Mouse (Mus musculus): Measurements from ENCODE around the gene Ntrk1. TPM values are rescaled to one million over a fixed set of nuclear protein-coding genes. Genes with fewer than 3 reads are reported as not detected.

Gene Ntrk1
- polyA plus RNA-seq, 1 experiment: 0.56 TPM

GRCm38 (mm10) chr3:87768844-87769243 is 26.1 kb downstream of the Ntrk1 start:
- peak overlapping the region; percentile 85 for H3K4me3 ChIP-seq (replicated peaks; ENCODE audit: extremely low read depth, low read depth, low read length)
- peak; percentile 84 for DNase-seq
- peaks cover 15% of the 10 kb centered on the region for H3K4me1 ChIP-seq (ENCODE audit: control insufficient read depth, insufficient read depth, low read length)
- under 1% methylated on average over 37 of the region's 37 CpGs for WGBS
- TF ChIP-seq CTCF (IDR thresholded peaks at IDR 0.05; ENCODE audit: insufficient read depth, low read length) (peak; percentile 45), POLR2A (IDR thresholded peaks at IDR 0.05; ENCODE audit: borderline replicate concordance, extremely low read depth, low read depth, low read length) (peak; percentile 83)

DNA sequence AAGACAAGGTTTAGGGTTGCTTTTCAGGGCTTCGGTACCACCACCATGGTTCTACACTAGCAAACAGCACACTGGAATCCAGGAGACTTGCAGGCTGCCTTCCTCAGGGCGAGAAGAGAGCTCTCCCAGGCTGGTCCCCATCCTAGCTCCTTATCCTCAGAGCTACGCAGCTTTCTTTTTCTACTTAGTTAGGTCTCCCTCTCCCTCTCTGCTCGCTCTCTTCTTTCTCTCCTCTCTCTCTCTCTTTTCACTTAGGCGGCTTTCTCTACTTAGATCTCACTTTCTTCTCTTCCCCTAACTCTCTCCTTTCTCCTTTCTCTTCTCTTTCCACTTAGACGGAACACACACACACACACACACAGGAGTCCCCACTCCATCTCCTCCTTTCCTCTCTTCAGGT is 26.5 kb downstream of the Ntrk1 start:
- TF ChIP-seq POLR2A (IDR thresholded peaks at IDR 0.05; ENCODE audit: borderline replicate concordance, extremely low read depth, low read depth, low read length) (no peak), CTCF (IDR thresholded peaks at IDR 0.05; ENCODE audit: insufficient read depth, low read length) (no peak)
- DNase-seq: no peak
- 13% methylated on average over 6 of the region's 6 CpGs for WGBS
- H3K4me1 ChIP-seq (ENCODE audit: control insufficient read depth, insufficient read depth, low read length): peaks cover 15% of the 10 kb centered on the region
- peak overlapping the region; percentile 85 for H3K4me3 ChIP-seq (replicated peaks; ENCODE audit: extremely low read depth, low read depth, low read length)

GRCm38 (mm10) chr3:87767764-87768163 is 27.2 kb downstream of the Ntrk1 start:
- no peak for DNase-seq
- H3K4me3 ChIP-seq (replicated peaks; ENCODE audit: extremely low read depth, low read depth, low read length): peak overlapping the region; percentile 85
- H3K4me1 ChIP-seq (ENCODE audit: control insufficient read depth, insufficient read depth, low read length): peaks cover 15% of the 10 kb centered on the region
- 41% methylated on average over 8 of the region's 8 CpGs for WGBS
- TF ChIP-seq POLR2A (IDR thresholded peaks at IDR 0.05; ENCODE audit: borderline replicate concordance, extremely low read depth, low read depth, low read length) (peak; percentile 54; the same call in 1 of the 2 replicates), CTCF (IDR thresholded peaks at IDR 0.05; ENCODE audit: insufficient read depth, low read length) (no peak)

DNA sequence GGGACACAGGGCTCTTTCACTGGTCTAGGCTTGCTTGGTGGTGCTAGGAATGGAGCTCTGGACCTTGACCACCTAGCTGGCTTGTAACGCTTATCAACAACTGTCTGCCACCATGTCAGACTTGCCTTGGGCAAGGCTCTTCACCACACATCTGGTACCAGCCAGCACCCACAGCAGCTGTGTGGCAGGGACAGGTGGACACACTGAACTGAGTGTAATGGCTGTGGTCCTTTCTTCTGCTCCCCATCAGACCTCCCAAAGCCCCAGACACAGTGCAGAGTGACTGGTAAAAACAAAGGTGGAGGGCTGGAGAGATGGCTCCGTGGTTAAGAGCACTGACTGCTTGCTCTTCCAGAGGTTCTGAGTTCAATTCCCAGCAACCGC is 28.7 kb downstream of the Ntrk1 start:
- TF ChIP-seq POLR2A (IDR thresholded peaks at IDR 0.05; ENCODE audit: borderline replicate concordance, extremely low read depth, low read depth, low read length) (no peak), CTCF (IDR thresholded peaks at IDR 0.05; ENCODE audit: insufficient read depth, low read length) (no peak)
- no peak for DNase-seq
- Histone ChIP-seq H3K4me1 (ENCODE audit: control insufficient read depth, insufficient read depth, low read length) (peaks cover 15% of the 10 kb centered on the region), H3K4me3 (replicated peaks; ENCODE audit: extremely low read depth, low read depth, low read length) (no peak overlapping the region)
- WGBS: 82% methylated on average over 3 of the region's 3 CpGs

GRCm38 (mm10) chr3:87765631-87766283 is 29.2 kb downstream of the Ntrk1 start:
- TF ChIP-seq CTCF (IDR thresholded peaks at IDR 0.05; ENCODE audit: insufficient read depth, low read length): no peak
- no peak for TF ChIP-seq POLR2A (IDR thresholded peaks at IDR 0.05; ENCODE audit: borderline replicate concordance, extremely low read depth, low read depth, low read length)
- 75% methylated on average over 5 of the region's 5 CpGs for WGBS
- H3K4me3 ChIP-seq (replicated peaks; ENCODE audit: extremely low read depth, low read depth, low read length): no peak overlapping the region

GRCm38 (mm10) chr3:87765091-87765490 is 29.9 kb downstream of the Ntrk1 start:
- WGBS: 19% methylated on average over 10 of the region's 10 CpGs
- TF ChIP-seq POLR2A (IDR thresholded peaks at IDR 0.05; ENCODE audit: borderline replicate concordance, extremely low read depth, low read depth, low read length): no peak
- no peak for TF ChIP-seq CTCF (IDR thresholded peaks at IDR 0.05; ENCODE audit: insufficient read depth, low read length)
- Histone ChIP-seq H3K4me3 (replicated peaks; ENCODE audit: extremely low read depth, low read depth, low read length) (peak overlapping the region; percentile 24), H3K4me1 (ENCODE audit: control insufficient read depth, insufficient read depth, low read length) (peaks cover 15% of the 10 kb centered on the region)
- peak; percentile 44 for DNase-seq

More at GRCm38 (mm10) chr3:87765631-87766283, 29.2 kb downstream of the Ntrk1 start:
- peaks cover 15% of the 10 kb centered on the region for H3K4me1 ChIP-seq (ENCODE audit: control insufficient read depth, insufficient read depth, low read length)
- DNase-seq: no peak

GRCm38 (mm10) chr3:87764506-87764905 is 30.5 kb downstream of the Ntrk1 start:
- TF ChIP-seq POLR2A (IDR thresholded peaks at IDR 0.05; ENCODE audit: borderline replicate concordance, extremely low read depth, low read depth, low read length) (no peak), CTCF (IDR thresholded peaks at IDR 0.05; ENCODE audit: insufficient read depth, low read length) (no peak)
- no peak for DNase-seq
- peaks cover 15% of the 10 kb centered on the region for H3K4me1 ChIP-seq (ENCODE audit: control insufficient read depth, insufficient read depth, low read length)
- peak overlapping the region; percentile 24 for H3K4me3 ChIP-seq (replicated peaks; ENCODE audit: extremely low read depth, low read depth, low read length)
- WGBS: 16% methylated on average over 10 of the region's 10 CpGs

DNA sequence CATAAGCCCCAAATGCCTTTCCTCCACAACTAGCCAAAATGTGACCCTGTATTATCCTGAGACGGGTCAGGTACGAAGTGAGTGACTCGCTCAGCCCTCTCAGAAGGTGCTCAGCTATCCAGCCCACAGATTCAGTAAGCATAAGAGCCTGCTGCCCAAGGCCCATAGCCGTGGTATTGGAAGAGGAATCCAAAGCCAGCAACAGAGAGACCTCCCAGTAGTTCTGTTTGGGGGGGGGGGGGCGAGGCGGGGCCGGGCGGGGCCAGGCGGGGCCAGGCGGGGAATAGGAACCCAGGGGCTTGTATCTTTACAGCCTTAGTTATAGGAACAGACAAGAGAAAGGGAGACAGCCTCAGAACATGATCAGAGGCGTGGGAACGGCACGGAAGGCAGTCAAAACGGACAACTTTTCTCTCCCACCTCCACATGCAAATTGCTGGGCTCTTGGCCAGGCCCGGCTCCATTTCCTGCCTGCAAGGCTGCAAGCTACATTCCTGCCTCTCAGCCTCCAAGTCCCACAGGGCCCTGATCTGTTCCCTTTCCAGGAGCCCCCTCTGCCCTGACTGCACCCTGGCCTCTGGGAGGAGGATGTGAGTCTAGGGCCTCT is 31.2 kb downstream of the Ntrk1 start:
- DNase-seq: peak; percentile 52
- no peak for TF ChIP-seq POLR2A (IDR thresholded peaks at IDR 0.05; ENCODE audit: borderline replicate concordance, extremely low read depth, low read depth, low read length)
- no peak for TF ChIP-seq CTCF (IDR thresholded peaks at IDR 0.05; ENCODE audit: insufficient read depth, low read length)
- WGBS: 12% methylated on average over 15 of the region's 15 CpGs
- Histone ChIP-seq H3K4me1 (ENCODE audit: control insufficient read depth, insufficient read depth, low read length) (peaks cover 15% of the 10 kb centered on the region), H3K4me3 (replicated peaks; ENCODE audit: extremely low read depth, low read depth, low read length) (peak overlapping the region; percentile 20)

GRCm38 (mm10) chr3:87763202-87763601 is 31.8 kb downstream of the Ntrk1 start:
- peaks cover 15% of the 10 kb centered on the region for H3K4me1 ChIP-seq (ENCODE audit: control insufficient read depth, insufficient read depth, low read length)
- DNase-seq: no peak
- TF ChIP-seq CTCF (IDR thresholded peaks at IDR 0.05; ENCODE audit: insufficient read depth, low read length) (no peak), POLR2A (IDR thresholded peaks at IDR 0.05; ENCODE audit: borderline replicate concordance, extremely low read depth, low read depth, low read length) (no peak)
- 37% methylated on average over 4 of the region's 4 CpGs for WGBS
- H3K4me3 ChIP-seq (replicated peaks; ENCODE audit: extremely low read depth, low read depth, low read length): no peak overlapping the region
